Mouse (Mus musculus) small intestine, adult 2 months (tissue): ENCODE results near the gene Grin2b. TPM values are rescaled to one million over a fixed set of nuclear protein-coding genes. Genes with fewer than 3 reads are reported as not detected.

ENCODE experiments used
- H3K27ac ChIP-seq: fragments of 200-500 bp; 2 replicates; pipeline ENCODE4 v1.5.1; 2012; ENCODE audit warnings: low read depth, low read length, control low read depth, inconsistent platforms; ENCODE audit not compliant: insufficient read depth
- H3K27me3 ChIP-seq: fragments of 200-500 bp; 2 replicates; pipeline ENCODE4 v1.6.1; 2012; ENCODE audit warnings: mild to moderate bottlenecking, moderate library complexity, low read length, inconsistent platforms; ENCODE audit not compliant: control insufficient read depth, insufficient read depth
- H3K36me3 ChIP-seq: fragments of 200-500 bp; 2 replicates; pipeline ENCODE4 v1.6.1; 2012; ENCODE audit warnings: mild to moderate bottlenecking, low read length, control low read depth, inconsistent platforms; ENCODE audit not compliant: control insufficient read depth, insufficient read depth
- H3K4me1 ChIP-seq: fragments of 200-500 bp; 2 replicates; pipeline ENCODE4 v1.6.1; 2012; ENCODE audit warnings: low read length, inconsistent platforms, mixed read lengths; ENCODE audit not compliant: control insufficient read depth, insufficient read depth, insufficient read length
- H3K4me3 ChIP-seq: fragments of 200-500 bp; 2 replicates; pipeline ENCODE4 v1.5.1; 2012; ENCODE audit warnings: low read depth, mild to moderate bottlenecking, control low read depth, inconsistent platforms, low read length, moderate library complexity
- CTCF ChIP-seq: fragments of 200-500 bp; IDR thresholded peaks from 2 replicates; pipeline ENCODE4 v1.5.1; 2012; ENCODE audit warnings: low read depth, mild to moderate bottlenecking, control low read depth, inconsistent platforms, low read length, moderate library complexity, mixed read lengths; ENCODE audit not compliant: insufficient replicate concordance, insufficient read length; ENCODE audit errors: extremely low read depth
- POLR2A ChIP-seq: fragments of 200-500 bp; IDR thresholded peaks from 2 replicates; pipeline ENCODE4 v1.6.1; 2012; ENCODE audit warnings: low read depth, mild to moderate bottlenecking, control low read depth, inconsistent platforms, low read length, moderate library complexity
- WGBS: fragments of 180-500 bp; shearing (Covaris S2); methylation state at CpG from one replicate; pipeline ENCODE4 v1.1.7; 2018; 5-methylcytosine and 5-hydroxymethylcytosine counted together
- polyA plus RNA-seq: library from polyadenylated mRNA; depleted of rRNA; stranded (reverse); fragments of >200 nt; gene quantifications from 2 replicates; pipeline ENCODE4 v1.2.3, GENCODE M21; 2012

Gene Grin2b
- polyA plus RNA-seq, 1 experiment, result not detected

DNA sequence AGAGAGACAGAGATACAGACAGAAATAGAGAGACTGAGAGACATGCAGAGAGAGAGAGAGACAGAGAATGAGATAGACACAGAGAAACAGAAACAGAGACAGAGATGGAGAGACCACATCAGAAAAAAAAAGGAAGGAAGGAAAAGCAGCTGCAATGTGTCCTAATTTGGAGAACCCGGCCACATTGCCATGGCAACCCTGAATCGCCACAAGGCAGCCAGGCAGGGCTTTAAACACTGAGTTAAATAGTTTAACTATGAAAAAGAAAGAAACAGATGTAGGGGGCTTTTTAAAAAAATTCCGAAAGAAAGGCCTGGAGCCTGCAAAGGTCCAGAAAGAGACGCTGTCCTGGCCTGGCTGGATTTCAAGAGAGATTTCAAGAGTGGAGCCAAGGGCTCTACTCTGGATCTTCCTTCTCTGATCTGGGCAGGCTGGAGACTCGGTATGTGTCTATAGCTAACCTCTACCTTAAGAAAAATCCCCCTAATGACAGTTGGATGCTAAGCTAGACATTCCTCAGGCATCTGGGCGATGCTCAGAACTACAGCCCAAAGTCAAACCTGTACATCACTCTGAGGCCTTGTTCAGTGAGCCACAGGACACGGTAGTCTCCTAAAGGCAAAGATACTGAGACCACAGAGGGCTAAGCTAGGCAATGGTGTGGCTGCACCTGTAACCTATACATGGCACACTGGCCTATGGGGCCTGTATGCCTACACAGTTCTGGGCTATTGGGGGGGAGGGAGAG, 162.8 kb downstream of the Grin2b start:
- no peak overlapping the region for H3K27ac ChIP-seq
- 57% methylated on average over 7 of the region's 7 CpGs for WGBS
- no peaks in the 10 kb centered on the region for H3K36me3 ChIP-seq
- H3K4me3 ChIP-seq, result no peak overlapping the region
- TF ChIP-seq CTCF, result no peak
- no peak for TF ChIP-seq POLR2A
- no peaks in the 10 kb centered on the region for H3K4me1 ChIP-seq
- H3K27me3 ChIP-seq, result no peaks in the 10 kb centered on the region

DNA sequence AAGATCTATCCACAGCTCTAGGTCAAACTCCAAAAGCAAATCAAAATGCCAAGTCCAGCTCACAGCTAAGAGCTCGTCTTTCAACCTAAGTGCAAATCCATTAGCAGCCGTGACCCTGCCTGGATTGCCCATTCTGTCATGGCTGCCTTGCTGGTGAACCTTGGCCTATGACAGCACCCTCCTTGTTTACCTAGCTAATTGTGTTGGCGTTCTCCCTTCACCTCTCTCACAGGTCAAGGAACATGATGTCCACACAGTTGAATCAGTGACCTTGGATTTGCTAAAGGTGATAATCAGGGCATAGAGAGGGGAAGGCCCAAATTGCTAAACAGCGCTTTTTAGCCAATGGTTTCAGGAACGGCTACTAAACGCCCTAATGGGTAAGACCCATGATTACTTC, 165.2 kb downstream of the Grin2b start:
- Histone ChIP-seq H3K27me3 (no peaks in the 10 kb centered on the region), H3K4me1 (no peaks in the 10 kb centered on the region), H3K27ac (no peak overlapping the region), H3K36me3 (no peaks in the 10 kb centered on the region), H3K4me3 (no peak overlapping the region)
- TF ChIP-seq CTCF (no peak), POLR2A (no peak)
- 70% methylated on average over 6 of the region's 6 CpGs for WGBS

DNA sequence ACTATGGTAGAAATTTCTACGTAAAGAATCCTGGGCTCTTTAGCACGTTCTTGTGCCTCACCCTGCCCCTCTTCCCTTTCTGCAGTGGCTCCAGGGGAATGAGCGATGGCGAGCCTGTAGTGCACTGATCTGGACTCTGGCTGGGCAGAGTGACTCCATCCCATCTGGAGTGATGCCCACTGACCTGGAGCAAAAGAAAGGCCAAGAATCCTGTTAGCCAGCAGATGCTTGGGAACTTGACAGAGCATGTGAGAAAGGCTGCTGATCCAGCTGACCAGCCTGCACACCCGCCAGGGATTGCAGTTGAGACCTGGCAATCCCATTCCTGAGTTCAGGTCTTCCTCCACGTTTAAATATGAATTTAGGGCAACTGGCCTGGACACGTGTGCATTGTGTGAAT, 178.6 kb downstream of the Grin2b start:
- WGBS, result 74% methylated on average over 7 of the region's 7 CpGs

DNA sequence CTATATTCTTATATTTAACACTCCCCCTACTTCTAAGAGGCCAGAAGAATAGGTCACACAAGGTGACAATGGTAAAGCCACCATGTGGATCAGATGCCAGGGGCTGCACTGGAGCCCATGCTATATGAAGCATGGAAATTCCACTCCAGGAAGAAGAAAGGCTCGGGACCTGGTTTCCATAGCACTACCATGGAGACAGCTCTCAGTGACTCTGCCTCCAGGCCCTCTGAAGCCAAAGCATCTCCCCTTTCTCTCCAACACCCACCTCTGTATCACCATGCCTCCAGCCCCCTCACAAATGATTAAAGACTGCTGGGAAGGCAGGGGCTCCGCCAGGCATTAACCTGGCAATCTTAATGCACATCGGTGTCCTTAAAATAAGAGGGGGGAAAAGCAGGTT, 179.4 kb downstream of the Grin2b start:
- H3K27me3 ChIP-seq, result no peaks in the 10 kb centered on the region
- no peak overlapping the region for H3K4me3 ChIP-seq
- no peak for TF ChIP-seq POLR2A
- TF ChIP-seq CTCF, result no peak
- H3K36me3 ChIP-seq, result no peaks in the 10 kb centered on the region
- H3K4me1 ChIP-seq, result no peaks in the 10 kb centered on the region
- 79% methylated on average over 3 of the region's 3 CpGs for WGBS
- H3K27ac ChIP-seq, result no peak overlapping the region

More for the DNA sequence above, 178.6 kb downstream of the Grin2b start:
- no peak overlapping the region for H3K4me3 ChIP-seq
- no peaks in the 10 kb centered on the region for H3K4me1 ChIP-seq
- no peak overlapping the region for H3K27ac ChIP-seq
- no peaks in the 10 kb centered on the region for H3K36me3 ChIP-seq
- H3K27me3 ChIP-seq, result no peaks in the 10 kb centered on the region
- no peak for TF ChIP-seq POLR2A
- TF ChIP-seq CTCF, result no peak

DNA sequence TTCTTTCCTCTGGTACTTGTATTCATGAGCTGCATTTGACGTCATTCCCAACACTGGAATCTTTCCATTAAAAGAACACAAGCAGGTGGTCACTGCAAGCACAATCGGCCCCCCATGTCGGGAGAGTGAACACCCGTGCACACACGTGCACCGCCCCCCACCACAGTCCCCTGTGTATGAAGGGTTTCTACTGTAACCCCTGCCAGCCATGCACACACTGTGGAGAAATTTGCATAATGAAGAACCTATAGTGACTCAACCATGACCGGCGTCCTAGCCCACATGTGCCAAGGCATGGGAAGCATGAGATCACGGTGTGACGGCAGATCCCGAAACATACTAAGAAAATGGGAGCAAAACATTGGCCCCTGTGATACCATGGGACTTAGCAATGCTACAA, 179.9 kb downstream of the Grin2b start:
- no peaks in the 10 kb centered on the region for H3K4me1 ChIP-seq
- TF ChIP-seq POLR2A, result no peak
- TF ChIP-seq CTCF, result no peak
- 91% methylated on average over 11 of the region's 11 CpGs for WGBS
- H3K27ac ChIP-seq, result no peak overlapping the region
- H3K27me3 ChIP-seq, result no peaks in the 10 kb centered on the region
- H3K36me3 ChIP-seq, result no peaks in the 10 kb centered on the region
- H3K4me3 ChIP-seq, result no peak overlapping the region

DNA sequence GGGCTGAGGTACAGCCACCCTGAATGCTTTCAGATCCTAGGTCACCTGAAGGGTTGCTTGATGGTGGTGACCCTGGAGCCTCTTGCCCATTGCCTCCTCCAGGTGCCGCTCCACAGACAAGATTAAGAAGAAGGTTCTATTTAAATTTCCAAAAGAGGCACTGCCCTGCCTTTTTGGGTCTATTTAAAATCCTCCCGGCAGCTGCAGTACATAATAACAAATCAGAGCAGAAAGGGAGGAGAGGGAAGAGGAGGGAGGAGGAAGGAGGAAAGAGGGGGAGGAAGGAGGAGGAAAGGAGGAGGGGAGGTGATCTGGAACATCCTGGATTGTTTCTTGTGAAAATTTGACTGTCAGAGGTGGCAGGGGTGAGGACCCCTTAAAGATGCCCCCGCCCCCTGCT, 197.2 kb downstream of the Grin2b start:
- 61% methylated on average over 3 of the region's 3 CpGs for WGBS
- TF ChIP-seq POLR2A (no peak), CTCF (no peak)
- Histone ChIP-seq H3K4me3 (no peak overlapping the region), H3K36me3 (no peaks in the 10 kb centered on the region), H3K4me1 (no peaks in the 10 kb centered on the region), H3K27me3 (no peaks in the 10 kb centered on the region), H3K27ac (no peak overlapping the region)

DNA sequence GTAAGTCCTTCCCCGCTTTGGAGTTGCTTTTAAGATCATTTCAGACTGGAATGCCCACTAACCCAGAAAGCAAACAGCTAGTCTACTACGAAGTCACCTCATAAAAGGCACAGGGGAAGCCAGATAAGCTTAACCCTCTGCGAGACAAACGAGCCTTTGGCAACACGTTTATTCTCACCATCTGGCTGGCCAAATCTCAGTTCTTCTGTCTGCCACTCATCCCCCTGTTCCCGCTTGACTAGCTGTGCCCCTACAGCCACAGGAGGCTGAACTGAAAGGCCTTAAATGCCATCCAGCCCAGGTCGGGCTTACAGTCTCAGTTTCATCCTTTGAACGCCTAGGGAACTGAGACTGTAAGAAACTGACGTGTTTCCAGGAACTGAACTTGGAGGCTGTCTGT, 200.8 kb downstream of the Grin2b start:
- no peak for TF ChIP-seq CTCF
- no peak for TF ChIP-seq POLR2A
- Histone ChIP-seq H3K4me3 (no peak overlapping the region), H3K4me1 (no peaks in the 10 kb centered on the region), H3K27me3 (no peaks in the 10 kb centered on the region), H3K36me3 (no peaks in the 10 kb centered on the region), H3K27ac (no peak overlapping the region)
- WGBS, result 48% methylated on average over 9 of the region's 9 CpGs
